Mouse (Mus musculus): ENCODE measurements around the gene Clic1.

- no peak for TF ChIP-seq BHLHE40 (IDR thresholded peaks at IDR 0.05; ENCODE audit: low read depth, low read length)
- no peak for TF ChIP-seq POLR2A (IDR thresholded peaks at IDR 0.05; ENCODE audit: low read depth, low read length)
- no peak for TF ChIP-seq ZC3H11A (IDR thresholded peaks at IDR 0.05; ENCODE audit: low read depth, low read length)
- no peak for TF ChIP-seq CTCF (conservative IDR thresholded peaks at IDR 0.05 in 1 of 2, IDR thresholded peaks at IDR 0.05 in 1 of 2; ENCODE audit: low read depth in 2 of 2, low read length in 2 of 2)
- TF ChIP-seq TCF12 (IDR thresholded peaks at IDR 0.05; ENCODE audit: low read depth, low read length): no peak
- no peak for TF ChIP-seq CHD2 (IDR thresholded peaks at IDR 0.05; ENCODE audit: low read length)
- no peak for TF ChIP-seq MYC (IDR thresholded peaks at IDR 0.05; ENCODE audit: low read depth, low read length)
- TF ChIP-seq ZKSCAN1 (IDR thresholded peaks at IDR 0.05; ENCODE audit: borderline replicate concordance, low read depth, low read length): no peak
- TF ChIP-seq ETS1 (conservative IDR thresholded peaks at IDR 0.05; ENCODE audit: low read depth, low read length): no peak
- no peak for TF ChIP-seq MAZ (IDR thresholded peaks at IDR 0.05; ENCODE audit: low read depth, low read length)
Observed at GRCm38 (mm10) chr17:35090166-35090932, 40.6 kb downstream of the Clic1 start.
